Mouse (Mus musculus) stomach, postnatal 0 days (tissue): ENCODE measurements around the gene Tmem140. TPM values are rescaled to one million over a fixed set of nuclear protein-coding genes. Genes with fewer than 3 reads are reported as not detected.
A peak's percentile ranks its signal among the peaks of the same experiment; 100 is the strongest.

ENCODE experiments used
- ATAC-seq: fragments of 200-750 bp; cut with Nextera tagmentation; 2 replicates; pipeline ENCODE4 v1.8.0; 2017; ENCODE audit not compliant: low FRiP score, low TSS enrichment
- DNase-seq: peaks from one replicate; pipeline ENCODE4 v3.0.0-alpha.2; 2016; ENCODE audit warnings: low spot score
- H3K27ac ChIP-seq: fragments of 300-500 bp; sonication (generic); replicated peaks from 2 replicates; pipeline ENCODE4 v1.5.1; 2014; ENCODE audit warnings: mild to moderate bottlenecking, control low read depth
- H3K27me3 ChIP-seq: fragments of 300-500 bp; sonication (generic); 2 replicates; pipeline ENCODE4 v1.6.1; 2014; ENCODE audit warnings: low read length; ENCODE audit not compliant: control insufficient read depth, insufficient read depth
- H3K36me3 ChIP-seq: fragments of 300-500 bp; sonication (generic); 2 replicates; pipeline ENCODE4 v1.6.1; 2014; ENCODE audit warnings: low read length, mixed read lengths; ENCODE audit not compliant: control insufficient read depth, insufficient read depth
- H3K4me1 ChIP-seq: fragments of 300-500 bp; sonication (generic); replicated peaks from 2 replicates; pipeline ENCODE4 v1.6.1; 2014; ENCODE audit warnings: antibody characterized with exemption; ENCODE audit not compliant: control insufficient read depth, insufficient read depth
- H3K4me2 ChIP-seq: fragments of 300-500 bp; sonication (generic); replicated peaks from 2 replicates; pipeline ENCODE4 v1.6.1; 2014; ENCODE audit warnings: low read depth, mild to moderate bottlenecking, control low read depth, moderate library complexity
- H3K4me3 ChIP-seq: fragments of 300-500 bp; sonication (generic); 2 replicates; pipeline ENCODE4 v1.5.1; 2014; ENCODE audit warnings: low read depth, low read length, control low read depth
- H3K9ac ChIP-seq: fragments of 300-500 bp; sonication (generic); 2 replicates; pipeline ENCODE4 v1.6.1; 2014; ENCODE audit warnings: mild to moderate bottlenecking, low read length, control low read depth, mixed read lengths
- H3K9me3 ChIP-seq: fragments of 300-500 bp; sonication (generic); 2 replicates; pipeline ENCODE4 v1.6.1; 2016; ENCODE audit warnings: low read length; ENCODE audit not compliant: control insufficient read depth
- CTCF ChIP-seq: IDR thresholded peaks from 2 replicates; pipeline ENCODE4 v1.5.1; 2016; ENCODE audit warnings: antibody characterized with exemption, low read depth, mild to moderate bottlenecking, moderate library complexity
- EP300 ChIP-seq: optimal IDR thresholded peaks from 2 replicates; pipeline ENCODE3; 2016; ENCODE audit warnings: antibody characterized with exemption
- WGBS: fragments of 180-500 bp; shearing (Covaris S2); extraction: QIAGEN DNeasy Blood & Tissue Kit; methylation state at CpG from one replicate; pipeline ENCODE4 v1.1.7; 2014; 5-methylcytosine and 5-hydroxymethylcytosine counted together
- polyA plus RNA-seq: library from polyadenylated mRNA; unstranded; fragments of >200 nt; fragmentation: Nextera tagmentation; extraction: Ambion mirVana; gene quantifications from 2 replicates; pipeline ENCODE4 v1.2.1, GENCODE M21; 2015

Gene Tmem140
- polyA plus RNA-seq, 1 experiment from 2014 or later = 8.3 TPM

- TF ChIP-seq CTCF = no peak
- TF ChIP-seq EP300 = no peak
- Histone ChIP-seq H3K9me3 (no peaks in the 10 kb centered on the region), H3K27me3 (no peaks in the 10 kb centered on the region), H3K36me3 (no peaks in the 10 kb centered on the region), H3K4me3 (peak overlapping the region; percentile 2; the same call in 1 of the 2 replicates), H3K4me2 (peak overlapping the region; percentile 45; the same call in 1 of the 2 replicates), H3K9ac (peak overlapping the region; percentile 35; the same call in 1 of the 2 replicates), H3K4me1 (peaks cover 3% of the 10 kb centered on the region), H3K27ac (peak overlapping the region; percentile 79)
- DNase-seq (no peak), ATAC-seq (no peak)
- WGBS = 57% methylated on average over 9 of the region's 9 CpGs
Measured at GRCm38 (mm10) chr6:34863786-34864514, 1.0 kb downstream of the Tmem140 start.

- TF ChIP-seq EP300 (no peak), CTCF (no peak)
- ATAC-seq = peak; percentile 5; the same call in 1 of the 2 replicates
- Histone ChIP-seq H3K4me1 (peaks cover 3% of the 10 kb centered on the region), H3K4me2 (no peak overlapping the region), H3K27ac (peak overlapping the region; percentile 69), H3K27me3 (no peaks in the 10 kb centered on the region), H3K9ac (no peak overlapping the region), H3K4me3 (no peak overlapping the region), H3K36me3 (no peaks in the 10 kb centered on the region), H3K9me3 (no peaks in the 10 kb centered on the region)
- DNase-seq = no peak
- WGBS = 43% methylated on average over 5 of the region's 5 CpGs
Measured at GRCm38 (mm10) chr6:34865213-34865612, 2.3 kb downstream of the Tmem140 start.

- TF ChIP-seq EP300 (no peak), CTCF (no peak)
- ATAC-seq (peak; percentile 95), DNase-seq (peak; percentile 67)
- H3K4me1 ChIP-seq = peaks cover 3% of the 10 kb centered on the region
- no peaks in the 10 kb centered on the region for H3K9me3 ChIP-seq
- WGBS = 42% methylated on average over 7 of the region's 7 CpGs
- H3K4me3 ChIP-seq = no peak overlapping the region
- no peak overlapping the region for H3K9ac ChIP-seq
- no peaks in the 10 kb centered on the region for H3K36me3 ChIP-seq
- peak overlapping the region; percentile 69 for H3K27ac ChIP-seq
- H3K27me3 ChIP-seq = no peaks in the 10 kb centered on the region
- no peak overlapping the region for H3K4me2 ChIP-seq
Measured at GRCm38 (mm10) chr6:34865711-34866593, 3.0 kb downstream of the Tmem140 start.

GRCm38 (mm10) chr6:34866786-34867185 is 3.8 kb downstream of the Tmem140 start:
- DNase-seq = no peak
- Histone ChIP-seq H3K27me3 (no peaks in the 10 kb centered on the region), H3K9me3 (no peaks in the 10 kb centered on the region), H3K4me1 (peaks cover 3% of the 10 kb centered on the region), H3K9ac (no peak overlapping the region), H3K36me3 (no peaks in the 10 kb centered on the region), H3K4me2 (no peak overlapping the region), H3K4me3 (no peak overlapping the region), H3K27ac (peak overlapping the region; percentile 35)
- ATAC-seq = no peak
- TF ChIP-seq CTCF (no peak), EP300 (no peak)
- WGBS = 72% methylated on average over 8 of the region's 8 CpGs

- Histone ChIP-seq H3K9ac (no peak overlapping the region), H3K36me3 (no peaks in the 10 kb centered on the region), H3K4me2 (no peak overlapping the region), H3K4me3 (no peak overlapping the region), H3K9me3 (no peaks in the 10 kb centered on the region), H3K4me1 (peaks cover 3% of the 10 kb centered on the region), H3K27ac (peak overlapping the region; percentile 35; the same call in 1 of the 2 replicates), H3K27me3 (no peaks in the 10 kb centered on the region)
- DNase-seq (no peak), ATAC-seq (no peak)
- WGBS = 76% methylated on average over 16 of the region's 16 CpGs
- no peak for TF ChIP-seq EP300
- no peak for TF ChIP-seq CTCF
Measured at GRCm38 (mm10) chr6:34867301-34867994, 4.5 kb downstream of the Tmem140 start.
